Comparison of ENCODE assay signal across 16 mouse cellular contexts in the genomic region with DNA sequence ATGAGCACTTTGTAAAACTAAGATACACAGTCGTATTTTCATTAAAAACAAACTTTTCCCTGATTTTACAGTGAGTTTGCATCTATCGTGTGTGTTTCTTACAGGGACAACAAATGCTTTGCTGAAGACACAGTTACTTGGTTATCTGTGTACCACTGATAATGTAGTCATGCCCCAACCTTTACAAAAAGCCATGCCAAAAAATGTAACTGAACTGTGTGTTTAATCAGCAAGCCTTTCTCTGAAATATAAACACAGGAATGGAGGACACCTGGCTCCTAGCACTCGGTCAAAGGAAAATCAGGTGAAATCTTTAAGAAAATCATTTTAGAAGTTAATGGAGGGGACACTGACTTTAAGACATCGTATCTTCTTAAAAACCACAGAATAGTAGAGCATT.
"Had no signal": no experiment of that assay in that cellular context is flagged by ENCODE, and none has a peak within 500 bp of the region (broad histone marks: within the 10 kb centered on the region; RNA-seq: fewer than 3 reads in every experiment).

No protein-coding gene starts in this region.

- ATAC-seq: liver, postnatal 0 days; midbrain, embryonic 13.5 days; midbrain, embryonic 16.5 days had no signal

- H3K27ac ChIP-seq: liver, embryonic 13.5 days; liver, embryonic 15.5 days; midbrain, embryonic 10.5 days; midbrain, embryonic 13.5 days; neural tube, embryonic 12.5 days; stomach, embryonic 15.5 days; stomach, postnatal 0 days had no signal

- H3K36me3 ChIP-seq: liver, embryonic 13.5 days; liver, embryonic 15.5 days; midbrain, embryonic 10.5 days; midbrain, embryonic 13.5 days; neural tube, embryonic 12.5 days; stomach, embryonic 15.5 days had no signal

- H3K9me3 ChIP-seq: liver, embryonic 13.5 days; liver, embryonic 15.5 days; megakaryocyte, embryonic 14.5 days; midbrain, embryonic 10.5 days; midbrain, embryonic 13.5 days; neural tube, embryonic 12.5 days; stomach, embryonic 15.5 days had no signal

- H3K4me2 ChIP-seq: liver, embryonic 13.5 days; liver, embryonic 15.5 days; lung, embryonic 14.5 days; midbrain, embryonic 13.5 days; neural tube, embryonic 12.5 days; stomach, embryonic 15.5 days had no signal

- DNase-seq: liver, embryonic 13.5 days; liver, postnatal 0 days; lung, postnatal 10 days; right cerebral cortex, postnatal 14 days; thymus, adult 2 months; thymus, postnatal 25 days; thymus, postnatal 4 days had no signal

- H3K4me1 ChIP-seq: liver, embryonic 13.5 days; liver, embryonic 15.5 days; midbrain, embryonic 10.5 days; neural tube, embryonic 12.5 days; stomach, embryonic 15.5 days had no signal

- H3K9ac ChIP-seq: liver, embryonic 13.5 days; liver, embryonic 15.5 days; liver, postnatal 0 days; lung, embryonic 14.5 days; midbrain, embryonic 13.5 days; neural tube, embryonic 12.5 days; stomach, embryonic 15.5 days had no signal

- H3K27me3 ChIP-seq: liver, embryonic 13.5 days; liver, embryonic 15.5 days; megakaryocyte, embryonic 14.5 days; midbrain, embryonic 13.5 days; neural tube, embryonic 12.5 days; stomach, embryonic 15.5 days had no signal

- H3K4me3 ChIP-seq: liver, embryonic 13.5 days; liver, embryonic 15.5 days; megakaryocyte, embryonic 14.5 days; midbrain, embryonic 10.5 days; midbrain, embryonic 13.5 days; neural tube, embryonic 12.5 days; stomach, embryonic 15.5 days had no signal
